Mouse (Mus musculus) cerebellum, adult 2 months (tissue): Measurements from ENCODE around the gene Amh.

Experiments used
- CTCF ChIP-seq: fragments of 200-500 bp; IDR thresholded peaks from 2 replicates; pipeline ENCODE4 v1.5.1; 2011; ENCODE audit warnings: low read depth, mild to moderate bottlenecking, control low read depth, low read length, moderate library complexity, borderline replicate concordance; ENCODE audit not compliant: insufficient read depth
- POLR2A ChIP-seq: fragments of 200-500 bp; IDR thresholded peaks from 2 replicates; pipeline ENCODE4 v1.6.1; 2011; ENCODE audit warnings: low read length, control low read depth, borderline replicate concordance; ENCODE audit not compliant: insufficient read depth

DNA sequence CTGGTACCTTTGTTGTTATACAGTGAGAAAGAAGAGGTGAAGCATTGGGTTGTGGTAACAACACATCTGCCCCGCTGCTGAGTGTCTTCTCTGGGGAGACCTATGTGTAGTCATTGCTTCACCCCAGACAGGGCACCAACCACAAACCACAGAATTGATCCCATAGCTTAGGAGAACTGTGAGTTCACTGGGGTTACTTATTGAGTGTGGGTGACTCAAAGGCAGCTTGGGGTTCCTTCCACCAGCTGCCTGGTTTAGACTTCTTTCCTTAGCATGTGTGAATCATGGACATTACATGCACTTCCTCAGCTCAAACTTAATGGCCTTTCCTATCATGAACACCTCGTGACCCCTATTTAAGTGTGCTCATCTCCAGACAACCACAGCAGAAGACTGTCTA, 41.5 kb upstream of the Amh start:
- TF ChIP-seq POLR2A (no peak), CTCF (no peak)
